Mouse (Mus musculus): ENCODE data around the gene Etl4.

Gene Etl4

DNA sequence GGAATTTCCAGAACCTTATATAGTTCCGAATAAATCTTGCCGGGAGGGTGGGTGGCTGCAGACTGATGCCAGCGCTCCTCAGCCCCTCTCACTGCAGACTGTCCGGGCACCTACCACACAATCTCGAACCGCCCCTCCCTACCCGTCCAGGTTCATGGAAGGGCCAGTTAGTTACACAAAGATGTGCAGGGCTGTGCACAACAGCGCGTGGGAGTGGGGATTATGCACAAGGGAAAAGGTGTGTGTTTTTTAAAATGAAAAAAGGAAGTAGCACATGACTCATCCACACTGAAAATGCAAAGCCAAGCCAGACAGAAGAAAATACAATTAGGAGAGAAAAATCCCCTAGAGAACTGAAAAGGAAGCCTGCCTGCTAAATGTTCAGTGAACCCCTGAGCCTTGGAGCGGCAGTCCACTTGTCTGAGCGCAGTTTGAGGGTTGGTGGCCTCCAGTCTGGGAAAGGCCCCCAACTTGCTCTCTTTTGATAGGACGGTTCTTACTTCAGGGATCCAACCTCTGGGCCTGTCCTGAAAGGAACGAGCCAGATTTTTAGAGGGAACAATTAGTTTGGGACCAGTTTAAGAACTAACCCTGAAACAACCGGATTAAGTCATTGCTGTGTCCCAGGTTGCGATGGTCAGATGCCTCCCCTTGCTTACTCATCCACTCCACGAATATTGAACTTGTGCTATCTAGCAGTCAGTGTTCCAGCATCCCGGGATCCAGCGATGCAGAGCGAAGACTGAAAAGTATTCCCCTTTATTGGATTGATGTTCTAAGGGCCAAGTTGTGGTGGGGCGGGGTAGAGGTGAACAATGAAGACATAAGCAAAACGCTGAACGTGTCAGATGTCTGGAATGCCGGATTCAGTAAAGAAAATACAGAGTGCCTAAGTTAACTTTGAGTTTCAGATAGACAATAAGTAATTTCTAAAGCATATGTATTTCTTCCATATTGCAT lies 611.3 kb downstream of the Etl4 start:
- no peak for DNase-seq (ENCODE audit: low spot score)

DNA sequence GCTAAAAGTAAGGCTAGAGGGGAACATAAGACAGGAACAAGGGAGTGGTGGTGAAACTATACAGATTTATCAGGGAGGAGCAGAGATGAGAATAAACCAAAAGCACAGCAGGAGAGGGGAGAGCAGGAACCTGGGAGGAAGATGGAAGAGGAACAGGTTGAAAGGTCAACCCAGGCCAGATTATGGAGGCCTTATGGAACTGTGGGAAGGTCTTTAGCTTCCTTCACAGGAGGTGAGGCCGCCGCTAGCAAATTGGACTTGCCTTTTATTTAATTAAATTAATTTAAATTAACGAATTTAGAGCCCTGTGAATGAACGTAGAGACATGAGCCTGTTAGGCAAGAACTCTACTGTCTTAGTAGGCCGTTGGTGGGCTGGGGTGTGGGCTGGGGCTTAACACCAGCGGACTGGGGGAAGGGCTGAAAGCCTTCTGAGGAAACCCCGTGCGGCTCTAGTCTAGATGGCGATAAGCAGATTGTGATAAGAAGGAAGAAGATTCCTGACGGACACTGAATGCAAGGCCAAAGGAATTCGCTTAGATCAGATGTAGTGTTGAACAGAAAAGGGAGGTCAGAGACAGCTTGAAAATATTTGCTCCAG lies 612.2 kb downstream of the Etl4 start:
- DNase-seq (ENCODE audit: low spot score) = no peak

DNA sequence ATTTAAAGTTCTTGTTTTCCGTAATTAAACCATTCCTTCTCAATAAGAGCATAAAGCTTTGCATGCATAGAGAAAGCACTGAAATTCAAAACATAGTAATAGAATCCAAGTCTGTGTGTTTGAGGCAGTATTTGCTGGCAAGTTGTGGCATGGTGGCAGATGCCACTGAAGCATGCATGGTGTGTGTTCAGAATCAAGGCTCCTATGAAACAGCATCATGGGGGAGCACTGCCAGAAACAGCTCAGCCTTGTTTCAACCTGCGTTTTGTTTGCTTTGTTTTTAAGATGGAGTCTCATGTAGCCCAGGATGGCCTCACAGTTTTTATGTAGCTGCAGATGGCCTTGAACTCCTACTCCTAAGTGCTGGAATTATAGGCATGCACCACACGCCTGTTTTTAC lies 614.1 kb downstream of the Etl4 start:
- DNase-seq (ENCODE audit: low spot score) = no peak

DNA sequence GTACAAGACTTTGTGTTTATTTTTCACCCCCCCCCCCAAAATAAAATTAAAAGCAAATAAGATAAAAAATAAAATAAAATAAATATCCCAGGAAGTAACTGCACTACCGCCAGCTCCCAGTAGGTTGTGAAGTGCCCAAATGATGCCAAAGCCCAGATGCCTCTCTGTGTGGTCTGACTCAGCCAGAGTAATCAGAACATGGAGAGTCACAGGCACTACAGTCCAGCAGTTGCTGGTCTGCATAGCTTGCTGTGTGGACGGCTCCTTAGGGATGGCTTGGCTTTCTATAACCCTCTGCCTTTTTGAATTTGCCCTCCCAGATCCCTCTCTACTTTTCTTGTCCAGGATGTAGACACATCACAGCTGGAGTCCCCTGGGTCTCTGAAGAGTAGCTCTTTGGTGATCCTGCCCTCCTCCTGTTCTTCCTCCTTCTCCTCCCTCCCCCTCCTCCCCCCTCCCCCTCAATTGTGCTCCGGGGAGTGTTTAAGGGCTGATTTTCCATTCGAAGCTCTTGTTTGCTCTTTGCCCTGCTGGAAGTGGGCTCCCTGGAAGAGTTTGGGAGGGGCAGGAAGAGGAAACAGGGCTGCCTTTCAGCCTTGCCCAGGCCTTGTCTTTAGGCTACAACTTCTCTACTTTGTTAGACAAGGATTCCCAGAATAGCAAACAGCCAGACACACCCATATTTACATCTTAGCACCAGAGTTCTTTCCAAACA lies 616.5 kb downstream of the Etl4 start:
- no peak for DNase-seq (ENCODE audit: low spot score)

DNA sequence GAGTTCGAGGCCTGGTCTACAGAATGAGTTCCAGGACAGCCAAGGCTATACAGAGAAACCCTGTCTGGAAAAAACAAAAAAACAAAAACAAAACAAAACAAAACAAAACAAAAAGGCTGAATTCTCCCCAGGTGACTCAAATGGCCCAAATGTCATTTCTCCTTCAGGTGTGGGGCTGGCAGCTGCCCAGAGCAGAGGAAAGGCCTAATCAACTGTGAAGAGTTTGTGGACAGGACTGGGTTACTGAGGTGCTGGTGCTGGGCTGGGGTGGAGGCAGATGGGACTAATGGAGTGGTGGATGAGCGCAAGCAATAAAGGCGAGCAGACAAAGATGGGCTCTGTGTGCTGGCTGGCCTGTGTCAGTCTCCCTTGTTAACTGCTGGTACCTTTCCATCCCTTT lies 617.3 kb downstream of the Etl4 start:
- no peak for DNase-seq (ENCODE audit: low spot score)

DNA sequence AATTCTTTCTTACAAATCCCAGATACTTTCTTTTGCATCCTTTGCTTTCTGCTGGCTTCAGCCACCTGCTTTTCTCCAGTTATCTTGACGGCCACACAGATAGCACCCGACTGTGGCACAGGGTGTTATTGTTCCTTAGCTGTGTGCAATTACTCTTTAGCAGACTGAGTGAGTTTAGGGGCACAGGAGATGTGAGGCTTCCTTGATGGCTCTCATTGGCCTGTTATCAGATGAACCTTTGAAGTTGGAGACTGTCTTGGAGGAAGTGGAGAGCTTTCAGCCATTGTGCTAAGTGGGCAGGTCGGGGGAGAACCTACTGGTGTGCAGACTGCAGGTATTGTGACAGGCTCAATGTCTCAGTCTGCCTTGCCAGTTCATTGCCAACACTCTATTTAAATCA lies 623.0 kb downstream of the Etl4 start:
- no peak for DNase-seq (ENCODE audit: low spot score)

DNA sequence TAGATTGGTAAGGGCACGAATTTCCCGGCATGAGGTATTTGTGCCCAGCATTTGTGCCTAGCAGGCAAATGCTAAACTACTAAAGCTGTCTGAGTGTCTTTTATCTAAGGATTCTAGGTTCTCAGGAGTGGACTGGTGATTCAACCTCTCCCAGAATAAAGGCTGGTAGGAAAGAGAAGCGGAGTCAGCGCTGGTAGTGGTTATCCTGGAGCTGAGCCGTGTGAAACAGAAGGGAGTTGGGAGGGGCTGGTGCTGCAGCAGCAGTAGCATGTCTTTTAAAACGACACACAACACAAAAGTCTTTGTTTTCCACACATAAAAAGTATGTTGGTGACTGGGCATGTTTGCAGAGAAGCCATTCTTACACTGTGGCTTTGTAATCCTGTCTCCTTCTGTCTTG lies 628.2 kb downstream of the Etl4 start:
- no peak for DNase-seq (ENCODE audit: low spot score)

DNA sequence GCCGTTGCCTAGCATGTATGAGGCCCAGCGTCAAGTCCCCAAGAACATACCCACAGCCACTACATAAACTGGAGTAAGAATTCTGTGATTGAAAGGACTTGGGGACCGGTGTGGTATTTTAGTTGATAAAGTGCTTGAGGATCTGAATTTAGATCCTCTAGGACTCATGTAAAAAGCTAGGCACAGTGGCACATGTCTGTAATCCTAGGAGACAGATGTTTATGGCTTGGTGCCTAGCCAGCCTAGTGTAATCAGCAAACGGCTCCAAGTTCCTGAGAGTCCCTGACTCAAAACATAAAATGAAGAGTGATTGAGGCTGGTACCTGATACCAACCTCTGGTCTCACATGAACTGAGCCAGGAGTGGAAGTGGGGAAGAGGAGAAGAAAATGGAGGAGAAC lies 629.3 kb downstream of the Etl4 start:
- no peak for DNase-seq (ENCODE audit: low spot score)

DNA sequence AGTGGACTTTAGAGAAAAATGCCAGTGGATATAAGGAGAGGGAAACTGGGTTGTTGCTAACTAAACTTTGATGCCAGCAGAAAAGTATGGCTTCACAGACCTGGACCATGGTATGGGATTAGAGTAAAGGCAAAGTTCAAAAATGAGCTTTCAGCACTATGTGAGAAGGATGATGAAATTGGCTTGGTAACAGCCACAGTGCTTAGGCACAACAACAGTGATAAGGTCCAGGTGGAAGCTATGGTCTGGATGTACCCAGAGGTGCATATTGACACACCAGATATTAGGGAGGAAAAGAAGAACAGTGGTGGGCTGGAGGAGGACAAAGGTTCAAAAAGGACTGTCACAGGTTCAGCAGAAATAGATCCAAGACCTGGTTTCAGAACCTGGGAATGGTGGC lies 631.7 kb downstream of the Etl4 start:
- no peak for DNase-seq (ENCODE audit: low spot score)

DNA sequence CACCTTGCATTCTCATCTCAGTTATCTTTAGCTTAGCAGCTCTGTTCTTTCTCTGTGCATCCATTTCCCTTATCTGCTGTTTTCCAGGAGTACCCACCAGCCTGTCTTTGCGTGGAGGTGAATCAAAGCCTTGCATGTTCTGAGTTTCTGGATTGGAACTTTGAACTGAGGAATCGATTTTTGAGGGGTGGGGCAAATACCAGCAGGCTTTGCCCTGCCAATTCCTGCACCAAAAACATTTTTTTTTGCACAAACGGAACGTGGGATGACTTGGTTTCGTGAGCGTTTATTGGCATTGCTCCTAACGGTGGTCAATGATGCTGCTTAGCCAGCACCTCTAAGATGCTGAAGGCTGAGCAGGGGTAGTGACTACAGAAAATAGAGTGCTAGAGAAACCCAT lies 632.7 kb downstream of the Etl4 start:
- DNase-seq (ENCODE audit: low spot score) = no peak

DNA sequence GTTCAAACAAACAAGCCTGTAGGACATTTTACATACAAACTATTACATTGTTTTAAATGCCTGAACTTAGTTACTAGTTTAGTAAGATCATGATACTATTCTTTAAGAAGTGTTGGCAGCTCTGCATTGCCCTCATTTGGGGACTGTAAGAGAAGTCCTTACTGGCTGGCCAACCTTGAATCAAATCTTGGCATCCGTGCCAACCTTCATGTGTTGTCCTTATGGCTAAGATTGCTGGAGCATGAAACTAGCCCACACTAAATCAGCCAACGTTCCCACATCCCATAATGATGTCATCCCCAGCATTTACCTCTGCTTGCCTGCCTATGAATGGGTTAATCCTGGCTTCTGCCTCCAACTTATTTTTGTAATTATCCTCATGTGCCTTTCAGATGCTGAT lies 636.0 kb downstream of the Etl4 start:
- no peak for DNase-seq (ENCODE audit: low spot score)

DNA sequence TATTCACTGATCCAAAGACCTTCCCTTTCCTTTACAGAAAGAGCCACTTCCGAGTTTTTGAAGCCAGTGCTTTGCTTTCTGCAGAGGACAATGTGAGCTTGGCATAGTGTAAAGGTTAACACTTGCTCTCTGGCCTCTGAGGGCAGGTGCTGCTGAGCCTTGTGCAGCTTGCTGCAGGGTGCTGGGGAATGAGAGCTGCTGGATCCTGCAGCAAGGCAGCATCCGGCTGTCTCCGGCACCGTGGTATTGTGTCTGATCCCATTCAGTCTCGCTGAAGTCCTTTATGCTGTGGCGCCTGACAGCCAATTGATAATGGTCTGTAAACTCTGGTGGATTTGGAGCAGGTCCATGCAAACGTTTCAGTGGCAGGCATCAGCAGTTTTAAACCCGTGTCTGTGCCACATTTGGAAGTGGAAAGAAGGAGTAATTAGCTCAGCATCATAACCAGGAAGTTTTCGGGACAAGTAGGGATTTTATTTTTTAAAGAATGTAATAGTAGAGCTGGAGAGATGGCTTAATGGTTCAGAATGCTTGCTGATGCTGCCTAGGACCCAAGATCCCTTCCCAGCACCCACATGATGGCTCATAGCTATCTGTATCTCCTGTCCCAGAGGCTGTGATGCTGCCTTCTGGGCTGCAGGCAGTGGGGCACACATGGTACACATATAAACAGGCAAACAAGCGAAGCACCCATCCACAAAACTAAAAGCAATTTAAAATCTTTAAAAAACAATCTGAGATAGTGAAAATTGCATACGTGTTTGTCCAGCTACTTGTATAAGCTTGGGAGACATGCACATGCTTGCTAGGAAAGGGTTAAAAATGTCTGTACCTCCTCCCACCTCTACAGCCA lies 637.1 kb downstream of the Etl4 start:
- no peak for DNase-seq (ENCODE audit: low spot score)

DNA sequence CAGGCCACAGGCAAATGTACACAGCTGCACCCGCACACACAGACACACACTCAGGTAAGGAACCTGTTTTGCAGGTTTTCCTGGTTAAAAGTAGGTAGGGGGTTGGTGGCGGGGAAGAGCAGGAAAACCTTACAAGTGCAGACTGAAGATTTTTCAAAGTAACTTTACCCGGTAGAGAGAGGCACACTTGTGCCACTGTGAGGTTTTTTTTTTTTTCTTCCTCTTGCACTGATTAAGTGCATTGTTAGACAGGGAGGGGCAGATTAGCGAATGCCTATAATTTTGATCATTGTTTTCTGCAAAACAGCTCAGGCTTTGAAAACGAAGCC lies 637.7 kb downstream of the Etl4 start:
- no peak for DNase-seq (ENCODE audit: low spot score)

DNA sequence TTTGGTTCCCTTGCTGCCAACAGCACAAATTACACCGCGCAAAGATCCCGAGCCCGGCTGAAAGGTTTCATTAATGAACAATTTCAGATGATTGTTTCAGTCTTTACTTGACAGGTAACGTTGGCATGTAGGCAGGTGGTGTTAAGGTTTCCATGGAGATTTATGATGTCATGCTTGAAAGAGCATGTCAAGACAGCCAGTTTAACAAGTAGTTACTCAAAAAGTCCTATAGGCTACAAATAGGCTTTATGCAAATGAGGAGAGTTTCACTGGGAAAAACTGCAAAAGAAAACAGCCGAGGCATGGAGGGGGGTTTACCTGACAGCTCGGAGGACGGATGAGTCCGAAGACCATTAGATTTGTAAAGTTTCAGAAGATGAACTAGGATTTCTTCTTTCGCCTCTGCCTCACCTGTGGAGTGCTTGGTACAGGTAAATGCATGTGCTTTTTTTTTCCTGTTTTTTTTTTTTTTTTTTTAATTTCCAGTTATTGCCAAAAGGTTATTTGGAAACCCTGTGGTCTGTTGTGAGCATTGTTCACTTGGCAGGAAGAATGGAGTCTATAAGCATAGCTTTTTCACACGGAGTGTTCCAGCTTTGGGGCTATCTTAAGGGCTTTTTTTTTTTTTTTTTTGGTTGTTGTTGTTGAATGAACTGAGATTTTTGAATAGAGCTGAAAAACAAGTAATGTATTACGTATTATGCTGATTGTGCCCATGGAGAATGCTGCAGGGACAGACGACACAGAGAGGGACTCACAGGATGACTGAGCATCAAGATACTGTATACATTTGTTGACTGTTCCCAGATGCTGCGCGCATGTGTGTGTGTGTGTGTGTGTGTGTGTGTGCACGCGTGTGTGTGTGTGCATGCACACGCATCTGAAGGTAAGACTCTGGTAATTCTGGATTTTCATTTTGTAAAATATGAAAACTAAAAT lies 638.4 kb downstream of the Etl4 start:
- no peak for DNase-seq (ENCODE audit: low spot score)

DNA sequence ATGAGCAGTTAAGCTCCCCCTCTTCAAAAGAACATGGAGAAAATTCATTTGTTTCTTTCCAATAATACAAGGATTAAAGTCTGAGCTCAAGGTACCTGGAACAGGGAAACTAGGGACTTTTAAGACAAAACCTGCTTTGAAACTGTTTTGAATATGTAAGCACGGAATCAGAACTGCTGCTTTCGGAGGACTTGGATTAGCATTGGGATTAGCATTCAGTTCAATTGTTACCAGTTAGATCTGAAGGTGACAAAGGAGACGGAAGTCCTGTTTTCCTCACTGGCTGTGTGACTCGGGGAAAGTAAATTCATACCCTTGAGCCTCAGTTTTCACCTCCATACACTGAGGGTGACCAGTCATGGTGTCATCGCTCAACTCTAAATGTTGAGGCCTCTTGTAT lies 639.5 kb downstream of the Etl4 start:
- DNase-seq (ENCODE audit: low spot score) = no peak

DNA sequence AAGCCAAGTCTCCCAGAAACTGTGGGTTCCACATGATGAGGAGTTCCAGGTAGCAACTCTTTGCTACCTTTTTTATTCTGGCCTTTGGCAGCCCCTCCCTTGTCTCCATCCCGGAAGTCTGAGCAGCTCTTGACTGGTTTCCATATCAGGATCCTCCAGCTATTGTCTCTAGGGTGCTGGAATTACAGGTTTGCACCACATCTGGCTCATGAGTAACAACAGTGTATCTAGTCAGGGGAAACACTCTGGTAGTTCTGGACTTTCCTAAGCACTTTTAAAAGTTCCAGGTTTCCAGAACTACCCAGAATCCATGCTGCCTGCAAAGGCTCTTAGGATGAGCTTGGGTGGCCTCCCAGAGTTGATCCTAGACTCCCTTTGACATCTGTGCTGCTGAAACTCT lies 640.4 kb downstream of the Etl4 start:
- no peak for DNase-seq (ENCODE audit: low spot score)

DNA sequence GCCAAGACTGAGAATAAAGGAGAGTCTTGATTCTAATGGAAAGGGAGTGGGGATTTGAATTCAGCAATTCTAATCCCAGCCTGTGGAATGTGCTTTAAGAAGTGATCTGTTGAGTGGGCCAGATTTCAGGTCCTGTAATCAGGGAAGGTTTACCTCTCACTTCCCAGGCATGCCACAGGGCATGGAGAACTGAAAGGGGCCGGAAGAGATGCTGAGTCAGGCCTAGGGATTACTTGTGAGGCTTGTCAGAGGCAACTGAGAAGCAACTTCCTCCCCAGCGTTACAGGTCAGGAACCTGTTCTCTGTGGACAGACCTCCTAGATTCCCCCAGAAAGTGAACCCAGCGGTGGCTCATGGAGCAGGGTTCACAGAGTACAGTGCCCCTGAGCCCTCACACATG lies 646.1 kb downstream of the Etl4 start:
- DNase-seq (ENCODE audit: low spot score) = no peak

DNA sequence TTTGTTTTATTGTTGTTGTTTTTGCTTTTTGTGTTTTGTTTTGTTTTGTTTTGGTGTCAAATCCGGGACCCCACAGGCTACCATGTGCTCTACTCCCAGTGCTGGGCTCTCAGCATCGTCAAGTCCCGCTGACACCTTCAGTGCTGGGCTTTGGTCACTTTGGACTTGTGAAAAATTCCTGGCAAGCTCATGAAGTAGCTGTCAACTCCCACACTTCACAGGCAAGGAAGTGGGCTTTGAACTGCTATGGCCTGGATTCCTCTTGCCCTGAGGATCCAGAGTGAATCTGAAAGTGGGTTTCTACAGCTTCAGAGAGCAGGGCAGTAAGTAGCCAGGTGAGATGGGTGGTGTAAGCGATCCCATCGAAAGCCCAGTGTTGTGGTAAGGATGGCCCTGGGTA lies 649.5 kb downstream of the Etl4 start:
- no peak for DNase-seq (ENCODE audit: low spot score)

DNA sequence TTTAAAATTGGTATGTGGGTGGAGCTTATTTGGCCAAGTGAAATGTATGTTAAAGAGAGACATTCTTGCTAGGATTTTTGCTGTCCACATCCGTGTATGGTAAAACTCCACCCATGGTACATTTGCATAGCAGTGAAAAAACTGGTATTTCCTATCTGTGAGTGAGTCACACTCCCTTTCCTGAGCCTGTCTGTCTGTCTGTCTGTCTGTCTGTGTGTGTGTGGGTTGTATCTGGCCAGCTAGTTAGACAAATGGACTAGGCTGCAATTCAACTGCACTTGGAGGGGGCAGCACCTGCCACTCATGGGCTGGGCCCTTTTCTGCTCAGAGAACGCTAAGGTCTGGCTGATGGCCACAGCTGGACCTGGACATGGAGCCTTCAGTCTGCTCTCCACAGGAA lies 650.1 kb downstream of the Etl4 start:
- DNase-seq (ENCODE audit: low spot score) = no peak

DNA sequence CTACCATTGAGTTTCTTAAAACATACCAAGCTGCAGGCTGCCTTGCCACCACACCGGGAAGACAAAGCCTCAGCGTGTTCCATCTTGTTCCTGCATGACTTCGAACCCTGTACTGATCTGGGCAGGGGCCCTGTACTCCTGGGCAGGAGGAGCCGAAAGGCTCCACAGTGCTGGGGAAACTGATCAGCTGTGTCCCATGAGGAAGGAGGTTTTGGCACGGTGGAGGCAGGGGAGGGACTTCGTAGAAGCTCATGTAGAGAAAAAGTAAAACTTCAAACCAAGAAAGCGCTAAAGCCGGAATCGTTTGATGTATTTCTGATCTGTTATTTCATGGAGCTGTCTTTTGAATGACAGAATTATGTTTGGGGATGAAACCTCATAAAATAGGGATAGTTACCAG lies 651.0 kb downstream of the Etl4 start:
- no peak for DNase-seq (ENCODE audit: low spot score)

DNA sequence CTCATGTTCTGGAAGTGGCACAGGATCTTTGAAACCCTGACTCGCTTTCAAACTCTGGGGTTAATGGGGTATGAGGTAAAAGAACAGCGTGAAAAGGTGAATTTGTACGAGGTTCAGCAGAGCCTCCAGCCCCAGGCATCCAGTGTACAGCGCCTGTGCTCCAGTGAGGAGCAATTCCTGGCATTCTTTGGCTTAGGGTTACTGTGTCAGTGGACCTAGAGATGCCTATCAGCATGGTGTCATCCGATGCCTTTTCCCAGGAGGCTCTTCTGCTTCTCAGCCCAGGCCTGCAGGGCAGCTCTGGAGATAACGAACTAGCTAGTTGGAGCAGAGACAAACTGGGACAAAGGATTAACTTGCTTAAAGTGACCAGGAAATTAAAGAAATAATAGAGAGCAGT lies 653.5 kb downstream of the Etl4 start:
- no peak for DNase-seq (ENCODE audit: low spot score)
